Mouse (Mus musculus) bone marrow, adult 2 months (tissue): ENCODE data around the gene Zic2. TPM values are rescaled to one million over a fixed set of nuclear protein-coding genes. Genes with fewer than 3 reads are reported as not detected.

Source experiments
- H3K27ac ChIP-seq: fragments of 200-500 bp; 2 replicates; pipeline ENCODE4 v1.5.1; 2012; ENCODE audit warnings: low read depth, mild to moderate bottlenecking, control low read depth, inconsistent platforms, low read length; ENCODE audit not compliant: control insufficient read depth, poor library complexity, insufficient read depth
- H3K4me1 ChIP-seq: fragments of 200-500 bp; 2 replicates; pipeline ENCODE4 v1.6.1; 2011; ENCODE audit warnings: low read length; ENCODE audit not compliant: control insufficient read depth, insufficient read depth
- H3K4me3 ChIP-seq: fragments of 200-500 bp; replicated peaks from 2 replicates; pipeline ENCODE3; 2011; ENCODE audit warnings: mild to moderate bottlenecking, low read depth, low read length, control low read depth; ENCODE audit not compliant: control insufficient read depth
- CTCF ChIP-seq: fragments of 200-500 bp; IDR thresholded peaks from 2 replicates; pipeline ENCODE4 v1.5.1; 2011; ENCODE audit warnings: low read length, control low read depth; ENCODE audit not compliant: control insufficient read depth, insufficient read depth
- POLR2A ChIP-seq: fragments of 200-500 bp; IDR thresholded peaks from 2 replicates; pipeline ENCODE4 v1.6.1; 2011; ENCODE audit warnings: low read depth, mild to moderate bottlenecking, control low read depth, low read length, borderline replicate concordance; ENCODE audit not compliant: control insufficient read depth
- WGBS: fragments of 180-500 bp; shearing (Covaris S2); methylation state at CpG from one replicate; pipeline ENCODE4 v1.1.7; 2018; 5-methylcytosine and 5-hydroxymethylcytosine counted together
- polyA plus RNA-seq: library from polyadenylated mRNA; stranded (reverse); fragments of >200 nt; gene quantifications from 2 replicates; pipeline ENCODE4 v1.2.4, GENCODE M21; 2011; ENCODE audit warnings: low replicate concordance; ENCODE audit not compliant: missing spikeins, insufficient read depth, insufficient read length

The Zic2 gene
- polyA plus RNA-seq, 1 experiment = 2.7 TPM

- H3K4me3 ChIP-seq = no peak overlapping the region
- no peaks in the 10 kb centered on the region for H3K4me1 ChIP-seq
Measured at GRCm38 (mm10) chr14:122465931-122466490, 9.2 kb upstream of the Zic2 start.

GRCm38 (mm10) chr14:122466756-122467362 is 8.4 kb upstream of the Zic2 start:
- Histone ChIP-seq H3K27ac (no peak overlapping the region), H3K4me3 (no peak overlapping the region), H3K4me1 (no peaks in the 10 kb centered on the region)
- TF ChIP-seq POLR2A = no peak
- TF ChIP-seq CTCF = no peak
- WGBS = 50% methylated on average over 7 of the region's 7 CpGs

More at GRCm38 (mm10) chr14:122465931-122466490, 9.2 kb upstream of the Zic2 start:
- TF ChIP-seq CTCF (no peak), POLR2A (no peak)
- H3K27ac ChIP-seq = no peak overlapping the region
- 27% methylated on average over 13 of the region's 13 CpGs for WGBS

GRCm38 (mm10) chr14:122467926-122468841 is 7.1 kb upstream of the Zic2 start:
- no peaks in the 10 kb centered on the region for H3K4me1 ChIP-seq
- WGBS = 12% methylated on average over 23 of the region's 23 CpGs
- H3K4me3 ChIP-seq = no peak overlapping the region
- TF ChIP-seq CTCF = no peak
- no peak for TF ChIP-seq POLR2A
- H3K27ac ChIP-seq = no peak overlapping the region

GRCm38 (mm10) chr14:122468971-122469755 is 6.1 kb upstream of the Zic2 start:
- H3K27ac ChIP-seq = no peak overlapping the region
- TF ChIP-seq CTCF = no peak
- TF ChIP-seq POLR2A = no peak
- 7% methylated on average over 28 of the region's 28 CpGs for WGBS
- H3K4me3 ChIP-seq = no peak overlapping the region
- no peaks in the 10 kb centered on the region for H3K4me1 ChIP-seq

GRCm38 (mm10) chr14:122471449-122472085 is 3.7 kb upstream of the Zic2 start:
- WGBS = 5% methylated on average over 31 of the region's 31 CpGs
- Histone ChIP-seq H3K27ac (no peak overlapping the region), H3K4me3 (no peak overlapping the region), H3K4me1 (no peaks in the 10 kb centered on the region; the same call in 1 of the 2 replicates)
- TF ChIP-seq CTCF = no peak
- TF ChIP-seq POLR2A = no peak

- Histone ChIP-seq H3K4me1 (no peaks in the 10 kb centered on the region; the same call in 1 of the 2 replicates), H3K4me3 (no peak overlapping the region), H3K27ac (no peak overlapping the region)
- WGBS = 6% methylated on average over 13 of the region's 13 CpGs
- no peak for TF ChIP-seq CTCF
- no peak for TF ChIP-seq POLR2A
Measured at GRCm38 (mm10) chr14:122472161-122472560, 3.1 kb upstream of the Zic2 start.

- H3K27ac ChIP-seq = no peak overlapping the region
- TF ChIP-seq CTCF (no peak), POLR2A (no peak)
Measured at GRCm38 (mm10) chr14:122472647-122473046, 2.6 kb upstream of the Zic2 start.

More at GRCm38 (mm10) chr14:122472647-122473046, 2.6 kb upstream of the Zic2 start:
- Histone ChIP-seq H3K4me3 (no peak overlapping the region), H3K4me1 (no peaks in the 10 kb centered on the region; the same call in 1 of the 2 replicates)
- WGBS = 3% methylated on average over 5 of the region's 5 CpGs
